Mouse (Mus musculus) limb, embryonic 11.5 days (tissue): ENCODE data around the gene Elfn2. TPM values are rescaled to one million over a fixed set of nuclear protein-coding genes. Genes with fewer than 3 reads are reported as not detected.

Experiments used
- polyA plus RNA-seq: library from polyadenylated mRNA; unstranded; fragments of >200 nt; fragmentation: Nextera tagmentation; extraction: Ambion mirVana; gene quantifications from 2 replicates; pipeline ENCODE4 v1.2.1, GENCODE M21; 2014

Gene Elfn2
- polyA plus RNA-seq, 1 experiment from 2014 or later = not detected

Other genes starting within 250 kb of the Elfn2 start
- gene Il2rb, start 223.5 kb downstream of the Elfn2 start, polyA plus RNA-seq = not detected in 2 replicates
- 17.5 and 18.9 TPM in 2 replicates for gene C1qtnf6, start 187.4 kb downstream of the Elfn2 start, polyA plus RNA-seq
- gene Sstr3, start 174.1 kb downstream of the Elfn2 start, polyA plus RNA-seq = not detected in 2 replicates
- gene Rac2, start 146.0 kb downstream of the Elfn2 start, polyA plus RNA-seq = 5.9 and 6.8 TPM in 2 replicates
- gene Cyth4, start 121.7 kb downstream of the Elfn2 start, polyA plus RNA-seq = 1.5 and 2.5 TPM in 2 replicates
- gene Mfng, start 54.7 kb upstream of the Elfn2 start, polyA plus RNA-seq = 5.3 and 7.5 TPM in 2 replicates
- 3.4 and 3.5 TPM in 2 replicates for gene Card10, start 84.3 kb upstream of the Elfn2 start, polyA plus RNA-seq
- gene Cdc42ep1, start 123.9 kb upstream of the Elfn2 start, polyA plus RNA-seq = 11.2 and 12.6 TPM in 2 replicates
- not detected in 2 replicates for gene Lgals2, start 136.8 kb upstream of the Elfn2 start, polyA plus RNA-seq
- gene Gga1, start 158.4 kb upstream of the Elfn2 start, polyA plus RNA-seq = 30.9 and 32.7 TPM in 2 replicates
- 0.92 and 1.0 TPM in 2 replicates for gene Gm49510, start 180.9 kb upstream of the Elfn2 start, polyA plus RNA-seq
- gene Sh3bp1, start 181.0 kb upstream of the Elfn2 start, polyA plus RNA-seq = 45.0 and 50.9 TPM in 2 replicates
- gene Pdxp, start 195.1 kb upstream of the Elfn2 start, polyA plus RNA-seq = 38.2 and 39.6 TPM in 2 replicates
- 567 and 570 TPM in 2 replicates for gene Lgals1, start 208.0 kb upstream of the Elfn2 start, polyA plus RNA-seq
- gene Nol12, start 216.2 kb upstream of the Elfn2 start, polyA plus RNA-seq = 72.7 and 76.3 TPM in 2 replicates
- gene Triobp, start 229.0 kb upstream of the Elfn2 start, polyA plus RNA-seq = 47.9 and 50.8 TPM in 2 replicates